Mouse (Mus musculus) cortical plate, adult 2 months (tissue): ENCODE measurements around the gene Uqcc2.

Experiments
- CTCF ChIP-seq: fragments of 200-500 bp; IDR thresholded peaks from 2 replicates; pipeline ENCODE4 v1.5.1; 2011; ENCODE audit warnings: mild to moderate bottlenecking, control low read depth, low read length; ENCODE audit not compliant: insufficient read depth; ENCODE audit errors: extremely low read depth
- POLR2A ChIP-seq: fragments of 200-500 bp; IDR thresholded peaks from 2 replicates; pipeline ENCODE4 v1.6.1; 2011; ENCODE audit warnings: mild to moderate bottlenecking, low read length, control low read depth; ENCODE audit not compliant: insufficient read depth; ENCODE audit errors: extremely low read depth

GRCm38 (mm10) chr17:27138396-27138795 lies 4.7 kb upstream of the Uqcc2 start:
- TF ChIP-seq CTCF (no peak), POLR2A (no peak)
